Mouse (Mus musculus): ENCODE measurements around the gene Hexim2. TPM values are rescaled to one million over a fixed set of nuclear protein-coding genes. Genes with fewer than 3 reads are reported as not detected.
A peak's percentile ranks its signal among the peaks of the same experiment; 100 is the strongest.

Gene Hexim2
- polyA plus RNA-seq (2016; fragmentation: Nextera tagmentation; extraction: Ambion mirVana): 9.7 and 10.5 TPM in 2 replicates

DNA sequence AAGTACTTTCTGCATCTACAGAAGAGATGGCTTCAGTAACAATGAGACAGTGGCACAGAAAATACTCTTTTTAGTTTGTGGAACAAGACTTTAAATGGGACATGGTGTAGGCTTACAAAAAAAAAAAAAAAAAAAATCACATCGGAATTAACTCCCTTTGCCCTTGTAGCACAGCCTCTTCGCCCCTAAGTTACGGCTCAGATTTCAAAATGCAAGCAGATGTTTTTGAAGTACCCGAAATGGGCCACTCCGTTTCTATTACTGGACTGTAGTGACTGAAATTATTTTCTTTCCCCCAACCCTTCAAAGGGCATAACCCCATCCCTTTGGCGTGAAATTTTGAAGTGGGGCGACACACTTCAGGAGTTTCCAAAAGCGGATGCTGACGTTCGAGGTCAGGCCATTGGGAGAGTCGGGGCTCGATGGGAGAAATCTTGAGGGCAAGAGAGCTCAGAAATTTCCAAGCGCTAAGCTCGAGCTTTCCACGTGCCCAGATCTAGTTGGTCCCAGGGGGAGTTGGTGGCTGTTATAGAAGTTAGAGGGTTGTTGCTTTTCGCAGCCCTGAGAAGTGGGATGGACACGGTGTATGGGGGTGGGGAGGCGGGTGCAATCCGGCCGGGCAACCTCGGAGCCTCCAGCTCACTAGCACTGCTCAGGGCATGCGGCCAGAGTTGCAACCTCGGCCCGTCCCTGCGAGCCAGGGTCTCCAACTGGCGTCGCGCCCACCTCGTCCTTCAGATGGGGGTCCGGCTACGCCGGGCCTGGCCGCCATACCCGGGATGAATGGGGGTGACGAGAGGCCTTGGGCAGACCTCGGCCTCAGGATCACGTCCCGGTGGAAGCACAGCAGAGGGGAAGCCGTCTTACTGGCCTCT is at the start of gene Hexim2:
TSS of gene Hexim2 (plus strand) at position 729 of the 875 bp plus-strand sequence.
- under 1% methylated on average over 39 of the region's 39 CpGs for WGBS
- H3K36me3 ChIP-seq: no peaks in the 10 kb centered on the region
- H3K27ac ChIP-seq (replicated peaks): peak within 1 kb of the TSS; percentile 96
- H3K4me2 ChIP-seq (replicated peaks): peak within 1 kb of the TSS; percentile 78
- no peaks in the 10 kb centered on the region for H3K27me3 ChIP-seq
- peak within 1 kb of the TSS; percentile 99 for H3K9ac ChIP-seq (replicated peaks)
- H3K9me3 ChIP-seq: no peaks in the 10 kb centered on the region
- H3K4me3 ChIP-seq: peak within 1 kb of the TSS; percentile 92
- peak; percentile 51 for ATAC-seq (ENCODE audit: low FRiP score, low read depth)
- peaks cover 31% of the 10 kb centered on the region for H3K4me1 ChIP-seq

DNA sequence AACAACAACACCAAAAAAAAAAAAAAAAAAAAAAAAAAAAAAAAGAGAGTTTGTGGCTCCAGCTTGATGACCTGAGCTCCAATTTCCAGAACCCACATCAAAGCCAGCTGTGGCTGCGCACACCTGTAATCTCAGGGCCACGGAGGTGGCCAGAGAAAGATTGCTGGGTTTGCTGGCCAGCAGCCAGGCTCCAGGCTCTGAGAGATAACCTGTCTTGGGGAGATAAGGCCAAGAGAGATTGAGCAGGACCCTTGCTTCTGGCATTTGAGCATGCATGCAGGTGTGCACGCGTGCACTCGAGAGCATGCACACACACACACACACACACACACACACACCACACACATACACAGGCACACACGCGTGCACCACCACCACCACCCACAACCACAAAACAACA is 38.9 kb upstream of the Hexim2 start:
- 96% methylated on average over 7 of the region's 7 CpGs for WGBS
- peaks cover 11% of the 10 kb centered on the region for H3K4me1 ChIP-seq
- no peak overlapping the region for H3K4me2 ChIP-seq (replicated peaks)
- H3K27ac ChIP-seq (replicated peaks): no peak overlapping the region
- no peaks in the 10 kb centered on the region for H3K9me3 ChIP-seq
- H3K9ac ChIP-seq (replicated peaks): no peak overlapping the region
- H3K27me3 ChIP-seq: peaks cover 16% of the 10 kb centered on the region
- H3K4me3 ChIP-seq: no peak overlapping the region
- no peak for ATAC-seq (ENCODE audit: low FRiP score, low read depth)
- H3K36me3 ChIP-seq: no peaks in the 10 kb centered on the region

DNA sequence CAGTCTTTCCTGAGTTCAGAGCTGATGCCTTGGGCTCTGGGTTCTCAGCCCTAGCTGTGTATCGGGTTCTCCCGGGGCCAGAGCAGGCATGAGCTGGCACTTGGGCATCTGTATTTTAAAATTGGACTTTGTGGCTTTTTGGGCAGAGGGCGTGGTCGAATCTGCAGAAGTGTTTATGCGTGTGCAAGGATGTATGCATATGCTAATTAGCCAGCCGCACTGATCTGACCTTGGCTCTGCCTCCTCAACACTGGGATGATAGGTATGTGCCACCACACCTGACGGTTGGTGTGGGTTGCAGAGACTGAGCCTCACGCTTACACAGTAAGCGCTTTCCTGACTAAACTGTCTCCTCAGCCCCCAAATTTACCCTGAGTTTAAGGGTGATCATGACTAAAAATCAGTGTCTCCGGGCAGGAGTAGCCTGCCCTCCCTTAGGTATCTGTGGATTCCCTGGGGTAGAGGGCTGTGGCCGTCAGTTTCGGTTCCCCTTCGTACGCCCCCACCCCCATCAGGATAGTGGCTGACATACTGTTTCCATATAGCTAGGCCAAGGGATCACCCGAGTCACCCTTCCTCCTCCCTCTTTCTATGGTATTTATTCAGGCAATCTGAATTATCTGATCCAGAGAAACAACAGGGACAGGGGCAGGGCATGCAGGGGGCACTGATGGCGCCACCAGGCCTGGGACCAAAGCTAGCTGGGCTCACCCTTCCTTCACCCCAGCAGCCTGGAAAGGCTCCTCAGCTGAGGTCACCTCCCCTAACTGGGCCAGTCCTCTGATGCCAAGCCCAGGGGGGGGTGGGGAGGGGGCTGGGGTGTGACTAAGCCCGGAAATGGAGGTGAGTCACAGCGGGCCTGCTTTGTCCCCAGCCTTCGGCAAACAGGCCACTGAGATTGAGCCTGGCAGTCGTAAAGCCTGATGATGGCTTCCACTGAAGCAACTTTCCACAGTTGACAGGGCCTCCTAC is 38.1 kb upstream of the Hexim2 start:
- H3K27me3 ChIP-seq: peaks cover 24% of the 10 kb centered on the region
- 78% methylated on average over 20 of the region's 20 CpGs for WGBS
- peaks cover 15% of the 10 kb centered on the region for H3K4me1 ChIP-seq
- H3K9me3 ChIP-seq: no peaks in the 10 kb centered on the region
- H3K36me3 ChIP-seq: no peaks in the 10 kb centered on the region
- no peak overlapping the region for H3K9ac ChIP-seq (replicated peaks)
- H3K27ac ChIP-seq (replicated peaks): no peak overlapping the region
- ATAC-seq (ENCODE audit: low FRiP score, low read depth): no peak
- no peak overlapping the region for H3K4me2 ChIP-seq (replicated peaks)
- no peak overlapping the region for H3K4me3 ChIP-seq

DNA sequence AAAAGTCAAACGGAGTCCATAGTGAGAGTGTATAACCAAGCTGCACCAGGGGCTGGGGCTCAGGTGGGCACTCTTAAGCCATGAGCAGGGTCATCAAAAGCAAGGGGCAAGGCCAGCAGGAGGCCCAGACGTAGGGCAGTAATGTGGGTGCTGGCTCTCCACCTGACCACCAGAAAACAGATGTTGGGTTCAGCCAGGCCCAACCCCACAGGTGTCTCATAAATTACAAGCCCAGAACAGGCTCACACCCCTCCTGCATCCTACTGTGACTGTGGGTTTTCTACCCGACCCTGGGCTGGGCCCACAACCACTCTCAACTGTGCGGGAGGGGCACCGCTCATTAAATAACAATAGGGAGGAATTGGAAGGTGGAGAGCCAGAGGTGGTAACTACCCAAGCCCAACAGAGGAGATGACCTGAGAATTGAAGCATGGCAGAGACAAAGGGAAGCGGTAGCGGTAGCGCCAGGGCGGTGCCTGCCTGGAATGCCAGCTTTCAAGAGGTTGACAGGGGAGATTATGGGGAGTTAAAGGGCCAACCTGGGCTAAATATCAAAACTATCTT is 37.0 kb upstream of the Hexim2 start:
- H3K9ac ChIP-seq (replicated peaks): no peak overlapping the region
- H3K9me3 ChIP-seq: no peaks in the 10 kb centered on the region
- no peak overlapping the region for H3K4me2 ChIP-seq (replicated peaks)
- no peak overlapping the region for H3K4me3 ChIP-seq
- 53% methylated on average over 9 of the region's 9 CpGs for WGBS
- peaks cover 34% of the 10 kb centered on the region for H3K27me3 ChIP-seq
- peaks cover 15% of the 10 kb centered on the region for H3K4me1 ChIP-seq
- no peak for ATAC-seq (ENCODE audit: low FRiP score, low read depth)
- no peaks in the 10 kb centered on the region for H3K36me3 ChIP-seq
- no peak overlapping the region for H3K27ac ChIP-seq (replicated peaks)

DNA sequence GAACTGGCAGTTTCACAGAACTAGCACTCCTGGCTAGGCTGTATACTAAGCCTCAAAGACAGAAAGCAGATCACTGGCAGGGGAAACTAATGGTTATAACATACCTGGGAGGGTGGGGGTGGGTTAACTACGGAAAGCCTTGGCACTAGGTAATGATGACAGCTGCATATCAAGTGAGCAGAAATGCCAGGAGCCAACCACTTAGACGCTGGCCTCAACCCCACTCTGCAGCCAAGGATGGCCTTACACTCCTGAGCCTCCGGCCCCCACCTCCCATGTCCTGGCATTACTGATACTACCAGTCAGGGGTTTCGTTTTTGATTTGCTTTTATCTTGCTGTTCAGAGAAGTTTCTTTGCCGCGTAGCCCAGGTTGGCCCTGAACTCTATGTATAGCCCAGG is 36.4 kb upstream of the Hexim2 start:
- H3K9ac ChIP-seq (replicated peaks): no peak overlapping the region
- no peak overlapping the region for H3K4me2 ChIP-seq (replicated peaks)
- no peak for ATAC-seq (ENCODE audit: low FRiP score, low read depth)
- peaks cover 41% of the 10 kb centered on the region for H3K27me3 ChIP-seq
- 94% methylated on average over 6 of the region's 6 CpGs for WGBS
- no peak overlapping the region for H3K27ac ChIP-seq (replicated peaks)
- no peaks in the 10 kb centered on the region for H3K36me3 ChIP-seq
- H3K9me3 ChIP-seq: no peaks in the 10 kb centered on the region
- peaks cover 15% of the 10 kb centered on the region for H3K4me1 ChIP-seq
- H3K4me3 ChIP-seq: no peak overlapping the region

DNA sequence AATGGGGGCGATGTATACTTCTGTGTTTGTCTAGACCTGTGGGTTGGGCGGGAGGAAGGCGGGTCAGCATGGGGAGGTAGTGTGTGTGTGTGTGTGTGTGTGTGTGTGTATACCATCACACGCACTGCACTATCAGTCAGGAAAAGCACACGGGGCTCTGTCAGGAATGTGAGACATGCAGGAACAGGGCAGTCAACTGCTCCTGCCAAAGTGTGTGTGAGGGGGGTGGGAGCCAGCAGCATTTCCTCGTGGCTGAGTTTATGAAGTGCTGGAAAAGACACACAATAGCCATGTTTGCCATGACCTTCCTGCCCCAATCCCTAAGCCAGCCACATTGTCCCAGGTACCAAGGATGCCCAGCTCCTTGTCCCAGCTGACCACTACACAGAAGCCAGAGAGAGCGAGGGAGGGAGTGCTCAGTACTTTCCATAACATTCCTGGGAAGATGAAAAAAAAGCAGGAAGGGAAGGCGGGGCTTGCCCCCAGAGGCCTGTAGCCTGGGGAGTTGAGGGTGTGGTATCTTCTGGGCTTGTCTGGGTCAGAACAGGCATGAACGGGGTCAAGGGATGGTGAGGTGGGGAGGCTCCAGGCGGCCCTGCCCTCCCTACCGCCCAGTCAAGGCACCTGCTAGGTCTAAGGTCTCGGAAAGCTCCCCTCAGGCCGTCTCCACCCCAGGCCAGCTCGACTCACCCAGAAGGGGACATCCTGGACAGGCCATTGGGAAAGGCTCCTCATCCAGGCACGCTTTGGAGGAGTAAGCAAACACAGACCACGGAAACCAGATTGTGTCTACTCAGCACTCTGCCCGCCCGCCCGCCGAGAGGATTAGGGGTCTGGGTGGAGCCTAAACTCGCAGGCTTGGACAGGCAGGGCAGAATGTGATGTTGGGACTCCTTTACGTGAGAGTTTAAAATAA is 35.0 kb upstream of the Hexim2 start:
- no peaks in the 10 kb centered on the region for H3K36me3 ChIP-seq
- H3K4me1 ChIP-seq: peaks cover 28% of the 10 kb centered on the region
- H3K4me2 ChIP-seq (replicated peaks): peak overlapping the region; percentile 26
- H3K9me3 ChIP-seq: no peaks in the 10 kb centered on the region
- H3K27ac ChIP-seq (replicated peaks): no peak overlapping the region
- H3K27me3 ChIP-seq: peaks cover 55% of the 10 kb centered on the region
- 0 out of 2 replicates have a peak, but pooled peaks have one; percentile 17 for ATAC-seq (ENCODE audit: low FRiP score, low read depth)
- 19% methylated on average over 22 of the region's 22 CpGs for WGBS
- no peak overlapping the region; the same call in 1 of the 2 replicates for H3K9ac ChIP-seq (replicated peaks)
- H3K4me3 ChIP-seq: no peak overlapping the region

DNA sequence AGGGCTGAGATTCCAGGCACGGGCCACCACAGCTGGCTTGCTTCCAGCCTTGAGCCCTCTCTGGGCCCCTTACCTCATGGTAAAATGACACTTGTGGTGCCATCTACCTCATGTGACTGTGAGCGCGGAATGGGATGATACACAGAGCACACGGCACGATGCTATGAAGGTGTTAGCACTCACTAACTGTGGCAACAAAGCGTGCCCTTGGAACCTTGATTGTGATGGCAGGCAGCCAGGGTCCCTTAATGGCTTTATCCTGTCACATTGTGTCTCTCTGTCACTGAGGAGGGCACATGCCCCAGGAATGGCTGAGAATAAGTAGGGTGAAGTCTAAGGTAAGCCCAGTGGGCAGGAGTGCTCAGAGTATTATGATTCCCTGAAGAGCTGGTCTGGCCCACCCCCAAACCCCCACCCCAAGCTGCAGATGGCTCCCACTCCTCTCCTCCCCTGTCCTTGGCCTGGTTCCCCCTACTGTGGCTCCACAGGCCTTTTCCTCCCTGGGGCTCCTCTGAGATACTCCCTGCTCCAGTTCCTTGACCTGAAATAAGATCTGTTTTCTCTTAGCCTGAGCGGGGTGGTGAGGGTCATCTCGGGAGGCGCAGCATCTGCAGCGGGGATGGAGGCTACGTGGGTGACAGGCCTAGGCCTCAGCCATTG is 33.6 kb upstream of the Hexim2 start:
- H3K4me2 ChIP-seq (replicated peaks): no peak overlapping the region
- H3K27me3 ChIP-seq: peaks cover 64% of the 10 kb centered on the region
- no peak for ATAC-seq (ENCODE audit: low FRiP score, low read depth)

DNA sequence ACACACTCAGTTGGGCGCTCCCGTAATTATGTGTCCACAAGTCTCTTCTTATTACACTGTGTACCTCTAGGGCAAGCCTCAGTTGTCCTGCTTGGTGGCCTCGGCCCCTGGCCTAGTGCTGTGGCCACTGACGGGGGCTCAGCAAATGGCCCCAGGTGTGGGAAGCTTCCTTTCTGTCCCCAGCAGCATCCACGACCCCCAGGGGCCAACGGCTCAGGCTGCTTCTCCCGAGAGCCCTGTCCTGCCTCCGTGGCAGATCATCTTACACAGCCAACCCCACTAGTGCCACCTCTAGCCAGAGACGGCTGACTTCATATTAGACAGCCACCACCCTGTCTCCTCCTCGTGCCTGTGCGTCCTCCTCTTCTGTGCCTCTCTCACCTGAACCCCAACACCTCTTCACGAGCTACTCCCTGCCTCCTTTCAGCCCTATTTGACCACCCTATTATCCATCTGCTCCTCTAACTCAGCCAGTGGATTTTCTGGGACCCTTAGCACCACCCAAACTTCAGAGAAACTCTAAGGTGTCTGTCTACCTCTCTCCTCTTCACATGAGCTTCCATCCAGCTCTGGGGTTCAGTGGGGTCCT is 32.8 kb upstream of the Hexim2 start:
- Histone ChIP-seq H3K4me3 (no peak overlapping the region), H3K9ac (replicated peaks) (no peak overlapping the region; the same call in 1 of the 2 replicates), H3K4me2 (replicated peaks) (no peak overlapping the region), H3K36me3 (no peaks in the 10 kb centered on the region), H3K9me3 (no peaks in the 10 kb centered on the region), H3K27ac (replicated peaks) (no peak overlapping the region), H3K27me3 (peaks cover 72% of the 10 kb centered on the region), H3K4me1 (peaks cover 32% of the 10 kb centered on the region)
- ATAC-seq (ENCODE audit: low FRiP score, low read depth): no peak
- 51% methylated on average over 12 of the region's 12 CpGs for WGBS

More for the DNA sequence above, 33.6 kb upstream of the Hexim2 start:
- H3K4me3 ChIP-seq: no peak overlapping the region
- no peaks in the 10 kb centered on the region for H3K36me3 ChIP-seq
- H3K4me1 ChIP-seq: peaks cover 32% of the 10 kb centered on the region
- no peak overlapping the region for H3K27ac ChIP-seq (replicated peaks)
- 76% methylated on average over 11 of the region's 11 CpGs for WGBS
- no peak overlapping the region; the same call in 1 of the 2 replicates for H3K9ac ChIP-seq (replicated peaks)
- H3K9me3 ChIP-seq: no peaks in the 10 kb centered on the region

DNA sequence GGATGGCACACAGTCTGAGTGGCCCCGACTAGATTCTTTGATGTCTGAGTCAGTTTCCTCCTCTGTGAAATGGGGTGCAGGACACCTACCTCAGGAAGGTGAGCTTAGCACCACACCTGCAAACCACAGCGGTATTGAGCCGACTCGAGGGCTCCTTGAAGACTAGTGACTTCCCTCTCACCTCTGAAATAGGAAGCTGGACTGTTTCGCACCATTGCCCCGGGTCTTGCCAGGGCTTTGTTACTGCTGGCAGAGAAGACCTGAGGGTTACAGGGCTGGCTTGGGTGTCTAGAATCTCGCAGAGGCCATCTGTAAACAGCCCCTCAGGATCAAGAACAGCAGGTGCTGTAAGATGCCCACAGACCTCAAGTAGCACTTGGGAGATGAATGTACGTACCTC is 31.9 kb upstream of the Hexim2 start:
- Histone ChIP-seq H3K9ac (replicated peaks) (no peak overlapping the region), H3K4me2 (replicated peaks) (no peak overlapping the region), H3K9me3 (no peaks in the 10 kb centered on the region), H3K27ac (replicated peaks) (no peak overlapping the region), H3K4me1 (peaks cover 32% of the 10 kb centered on the region), H3K36me3 (no peaks in the 10 kb centered on the region), H3K27me3 (peaks cover 80% of the 10 kb centered on the region), H3K4me3 (no peak overlapping the region)
- ATAC-seq (ENCODE audit: low FRiP score, low read depth): no peak
- 77% methylated on average over 8 of the region's 8 CpGs for WGBS

DNA sequence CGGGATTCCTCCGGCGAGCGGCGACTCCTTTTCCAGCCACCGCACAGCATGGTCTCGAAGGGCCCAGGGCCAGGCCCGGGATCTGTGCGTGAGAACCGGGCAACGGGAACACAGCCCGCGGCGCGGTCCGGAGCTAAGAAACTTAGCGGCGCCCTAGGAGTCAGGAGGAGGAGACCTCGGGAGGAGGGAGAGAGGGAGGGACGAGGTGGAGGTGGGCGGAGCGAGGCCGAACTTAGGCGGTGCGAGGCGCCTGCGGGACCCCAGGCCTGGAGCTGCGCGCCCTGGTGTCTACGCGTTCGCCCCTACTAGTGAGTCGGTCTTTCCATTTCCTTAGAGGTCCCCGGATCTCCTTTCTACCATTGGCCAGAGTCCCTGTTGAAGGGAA is 30.8 kb upstream of the Hexim2 start, which contains the start of the genes Plcd3 and Acbd4:
TSS of gene Plcd3 (minus strand) at position 178 of the 385 bp plus-strand sequence.
TSS of gene Acbd4 (plus strand) at position 202 of the 385 bp plus-strand sequence.
- H3K4me3 ChIP-seq: peak within 1 kb of the TSS; percentile 46
- peaks cover 77% of the 10 kb centered on the region for H3K27me3 ChIP-seq
- WGBS: 0% methylated on average over 33 of the region's 34 CpGs
- no peaks in the 10 kb centered on the region for H3K36me3 ChIP-seq
- peak; percentile 44; the same call in 1 of the 2 replicates for ATAC-seq (ENCODE audit: low FRiP score, low read depth)
- H3K27ac ChIP-seq (replicated peaks): no peak within 1 kb of the TSS
- H3K4me2 ChIP-seq (replicated peaks): peak within 1 kb of the TSS; percentile 82
- peak within 1 kb of the TSS; percentile 54 for H3K9ac ChIP-seq (replicated peaks)
- H3K9me3 ChIP-seq: no peaks in the 10 kb centered on the region
- peaks cover 32% of the 10 kb centered on the region for H3K4me1 ChIP-seq
